Mouse (Mus musculus) spleen, adult 2 months (tissue): Measurements from ENCODE around the gene Chchd3.

Experiments used
- CTCF ChIP-seq: fragments of 200-500 bp; IDR thresholded peaks from 2 replicates; pipeline ENCODE4 v1.5.1; 2011; ENCODE audit warnings: mild to moderate bottlenecking, inconsistent platforms; ENCODE audit not compliant: insufficient read depth, insufficient read length, insufficient replicate concordance; ENCODE audit errors: extremely low read depth
- POLR2A ChIP-seq: fragments of 200-500 bp; IDR thresholded peaks from 2 replicates; pipeline ENCODE4 v1.6.1; 2011; ENCODE audit warnings: low read depth, low read length, inconsistent platforms

DNA sequence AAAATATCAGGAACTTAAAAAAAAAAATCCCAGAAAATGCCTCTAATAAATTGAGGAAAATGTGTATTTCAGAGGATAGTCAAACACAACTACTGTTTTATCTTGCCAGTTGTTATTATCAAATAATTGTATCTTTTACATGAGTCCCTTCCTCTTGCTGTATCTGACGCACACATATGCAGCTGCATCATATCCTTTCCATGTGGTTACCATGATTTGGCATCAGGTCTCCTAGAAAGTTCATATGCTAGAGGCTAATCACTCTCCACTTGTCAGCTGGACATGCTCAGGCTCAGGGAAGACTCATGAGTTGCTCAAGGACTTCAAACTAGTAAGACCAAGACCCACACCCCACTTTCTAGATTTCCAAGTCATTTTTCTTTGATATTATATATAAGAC is 122.4 kb downstream of the Chchd3 start:
- no peak for TF ChIP-seq CTCF
- TF ChIP-seq POLR2A, result no peak
